Mouse (Mus musculus): ENCODE results near the gene Chl1. TPM values are rescaled to one million over a fixed set of nuclear protein-coding genes. Genes with fewer than 3 reads are reported as not detected.

The Chl1 gene
- 6.4 and 10.1 TPM in 2 replicates for polyA plus RNA-seq (2012; rRNA removed)

DNA sequence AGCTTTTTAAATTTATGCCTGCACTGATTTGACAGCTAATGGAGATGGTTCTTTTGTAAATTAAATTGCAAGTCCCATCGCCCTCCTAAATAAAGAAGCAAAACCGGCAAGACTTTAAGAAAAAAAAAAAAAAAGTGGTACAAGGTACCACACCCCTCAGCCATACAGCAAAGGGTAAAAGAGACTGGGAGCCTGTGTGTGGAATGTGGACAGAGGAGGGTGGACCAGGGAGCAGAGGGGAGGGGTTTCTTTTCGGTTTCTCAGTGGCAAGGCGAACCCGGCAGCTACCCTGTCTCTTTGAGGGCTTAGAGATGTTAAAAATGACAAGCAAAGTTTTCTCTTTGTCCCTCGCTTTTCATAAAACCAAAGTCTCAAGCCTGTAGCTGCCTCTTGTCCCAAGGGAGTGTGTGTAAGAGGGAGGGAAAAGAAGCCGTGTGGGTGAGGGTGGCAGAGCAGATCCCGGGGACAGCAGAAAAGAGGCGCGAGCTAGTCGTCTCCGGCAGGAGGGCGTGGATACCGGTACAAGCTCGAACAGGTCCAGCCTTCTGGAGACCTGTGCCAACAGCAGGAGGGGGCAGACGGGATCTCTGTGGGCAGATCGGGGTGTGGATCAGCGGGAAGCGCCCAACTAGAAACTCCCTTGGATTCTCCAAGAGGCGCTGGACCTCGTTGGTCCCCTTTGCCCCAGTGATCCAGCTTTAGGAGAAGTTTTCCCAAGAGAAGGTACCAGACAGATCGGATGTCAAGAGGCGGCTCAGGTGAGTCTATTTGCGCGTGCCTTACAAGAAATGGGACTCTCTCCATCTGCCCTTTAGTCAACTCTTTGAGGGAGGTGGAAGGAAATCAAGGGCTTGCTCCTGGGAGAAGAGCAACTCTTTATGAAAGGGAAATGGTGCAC lies at the start of gene Chl1:
Gene Chl1, plus strand, starts transcription at position 195 of the 898 bp plus-strand sequence.

All from central nervous system, embryonic 11.5 days (tissue).